Comparison of ENCODE assay signal across 9 mouse cellular contexts in genomic region chr13:83524902-83525715, GRCm38 (mm10). TPM values are rescaled to one million over a fixed set of nuclear protein-coding genes. Genes with fewer than 3 reads are reported as not detected.
DNase-seq lines count a peak whose midpoint lies in the region; ATAC-seq and TF ChIP-seq lines count a peak whose summit lies in the region.
"Had no signal": no experiment of that assay in that cellular context is flagged by ENCODE, and none has a peak within 500 bp of the region (broad histone marks: within the 10 kb centered on the region; RNA-seq: fewer than 3 reads in every experiment).

No protein-coding gene starts in this region.

- TF ChIP-seq EP300 in ES-Bruce4 (IDR thresholded peaks at IDR 0.05; ENCODE audit: insufficient read depth, low read depth, low read length) = no peak

- no peak for TF ChIP-seq CTCF in ES-Bruce4 (IDR thresholded peaks at IDR 0.05; ENCODE audit: low read depth, low read length)
- TF ChIP-seq CTCF in forebrain, postnatal 0 days (IDR thresholded peaks at IDR 0.05; ENCODE audit: low read depth) = no peak

- peaks cover 9% of the 10 kb centered on the region for H3K4me1 ChIP-seq in erythroblast, embryonic 14.5 days (ENCODE audit: control insufficient read depth)
- H3K4me1 ChIP-seq in ES-Bruce4 (ENCODE audit: control insufficient read depth, insufficient read depth, low read length) = no peaks in the 10 kb centered on the region
- H3K4me1 ChIP-seq in forebrain, postnatal 0 days (ENCODE audit: insufficient read depth) = no peaks in the 10 kb centered on the region
- 0 out of 2 replicates have a peak, but pooled peaks cover 3% of the 10 kb centered on the region for H3K4me1 ChIP-seq in limb, embryonic 14.5 days (ENCODE audit: control insufficient read depth, insufficient read depth, low read length)

- no peak overlapping the region for H3K27ac ChIP-seq in ES-Bruce4 (ENCODE audit: insufficient read depth, low read length)
- peak overlapping the region; percentile 92 for H3K27ac ChIP-seq in forebrain, postnatal 0 days (ENCODE audit: low read depth, low read length)
- H3K27ac ChIP-seq in limb, embryonic 14.5 days (replicated peaks; ENCODE audit: low read depth, low read length) = no peak overlapping the region; the same call in 1 of the 2 replicates

- H3K4me3 ChIP-seq in erythroblast, embryonic 14.5 days (replicated peaks) = peak overlapping the region; percentile 66
- peak overlapping the region; percentile 59 for H3K4me3 ChIP-seq in ES-Bruce4 (ENCODE audit: low read depth, low read length)
- peak overlapping the region; percentile 66 for H3K4me3 ChIP-seq in forebrain, postnatal 0 days (ENCODE audit: low read depth, low read length)
- H3K4me3 ChIP-seq in limb, embryonic 14.5 days (replicated peaks; ENCODE audit: low read length) = peak overlapping the region; percentile 60

- H3K9ac ChIP-seq in ES-Bruce4 (ENCODE audit: low read depth, poor library complexity, severe bottlenecking) = no peak overlapping the region
- peak overlapping the region; percentile 69 for H3K9ac ChIP-seq in forebrain, postnatal 0 days
- peak overlapping the region; percentile 62 for H3K9ac ChIP-seq in limb, embryonic 14.5 days (ENCODE audit: low read depth, low read length, severe bottlenecking)

- H3K36me3 ChIP-seq in erythroblast, embryonic 14.5 days (ENCODE audit: control insufficient read depth) = no peaks in the 10 kb centered on the region
- H3K36me3 ChIP-seq in ES-Bruce4 (ENCODE audit: control insufficient read depth, insufficient read depth, low read length, poor library complexity, severe bottlenecking) = no peaks in the 10 kb centered on the region
- H3K36me3 ChIP-seq in forebrain, postnatal 0 days (ENCODE audit: insufficient read depth) = no peaks in the 10 kb centered on the region
- H3K36me3 ChIP-seq in limb, embryonic 14.5 days (ENCODE audit: control insufficient read depth, insufficient read depth, low read length) = no peaks in the 10 kb centered on the region
- H3K36me3 ChIP-seq in splenic B cell, adult 2 months (ENCODE audit: control insufficient read depth, insufficient read depth, low read length, poor library complexity, severe bottlenecking) = 0 out of 2 replicates have a peak, but pooled peaks cover 2% of the 10 kb centered on the region
- H3K36me3 ChIP-seq: G1E had no signal

- H3K27me3 ChIP-seq in erythroblast, embryonic 14.5 days (ENCODE audit: control insufficient read depth) = peaks cover 37% of the 10 kb centered on the region
- peaks cover 2% of the 10 kb centered on the region for H3K27me3 ChIP-seq in ES-Bruce4 (ENCODE audit: control insufficient read depth, insufficient read depth, low read length, poor library complexity, severe bottlenecking)
- no peaks in the 10 kb centered on the region for H3K27me3 ChIP-seq in forebrain, postnatal 0 days (ENCODE audit: insufficient read depth, low read length)
- no peaks in the 10 kb centered on the region for H3K27me3 ChIP-seq in limb, embryonic 14.5 days (ENCODE audit: control insufficient read depth, insufficient read depth, low read length)
- H3K27me3 ChIP-seq in splenic B cell, adult 2 months (ENCODE audit: control insufficient read depth, insufficient read depth, low read length, poor library complexity, severe bottlenecking) = no peaks in the 10 kb centered on the region

- TF ChIP-seq POLR2A in ES-Bruce4 (IDR thresholded peaks at IDR 0.05; ENCODE audit: insufficient read depth, low read length) = no peak
- TF ChIP-seq POLR2A in limb, embryonic 14.5 days (IDR thresholded peaks at IDR 0.05; ENCODE audit: borderline replicate concordance, extremely low read depth, insufficient read depth, insufficient read length) = no peak; the same call in 1 of the 2 replicates

- no peak for DNase-seq in forebrain, postnatal 0 days
- no peak for DNase-seq in limb, embryonic 14.5 days (ENCODE audit: low spot score)
- peak; percentile 45 for DNase-seq in splenic B cell, adult 2 months (ENCODE audit: low read depth, low spot score)
- DNase-seq in thymus, postnatal 14 days = no peak
- DNase-seq in spleen, postnatal 10 days (ENCODE audit: low spot score in 2 of 2) = no peak

- WGBS in forebrain, postnatal 0 days = 17% methylated on average over 7 of the region's 7 CpGs
- 9% methylated on average over 7 of the region's 7 CpGs for WGBS in limb, embryonic 14.5 days

- no peaks in the 10 kb centered on the region for H3K9me3 ChIP-seq in erythroblast, embryonic 14.5 days (ENCODE audit: control insufficient read depth, low read length)
- no peaks in the 10 kb centered on the region for H3K9me3 ChIP-seq in ES-Bruce4 (replicated peaks; ENCODE audit: control insufficient read depth, insufficient read depth, low read length, poor library complexity, severe bottlenecking)
- no peaks in the 10 kb centered on the region for H3K9me3 ChIP-seq in forebrain, postnatal 0 days (ENCODE audit: low read length)
- no peaks in the 10 kb centered on the region for H3K9me3 ChIP-seq in limb, embryonic 14.5 days (ENCODE audit: control insufficient read depth, low read length)
- H3K9me3 ChIP-seq: G1E had no signal

- no peak for ATAC-seq in erythroblast, adult 5-6 weeks (replicated peaks; ENCODE audit: low FRiP score, poor library complexity, severe bottlenecking)
- no peak for ATAC-seq in forebrain, postnatal 0 days
- no peak for ATAC-seq in limb, embryonic 14.5 days (ENCODE audit: low FRiP score, low read depth)

- H3K4me2 ChIP-seq in forebrain, postnatal 0 days (ENCODE audit: low read depth) = peak overlapping the region; percentile 73
- H3K4me2 ChIP-seq in limb, embryonic 14.5 days (replicated peaks; ENCODE audit: low read depth, low read length, severe bottlenecking) = peak overlapping the region; percentile 70

RNA-seq across cellular contexts. Expression of gene Mef2c, which starts 21.3 kb away (rescaled TPM):
- polyA plus RNA-seq in erythroblast, embryonic 14.5 days (2012) = 0.02 TPM in 1 of 2 replicates, not detected in the other
- 12.7 and 24.4 TPM in 2 replicates for total RNA-seq in erythroblast, adult 5-6 weeks (2015; ENCODE audit: low replicate concordance)
- total RNA-seq in erythroblast, adult 5-6 weeks (2017; ENCODE audit: low replicate concordance) = 7.5 and 14.1 TPM in 2 replicates
- polyA plus RNA-seq in ES-Bruce4 (2011; ENCODE audit: insufficient read depth, insufficient read length, low read depth, missing spikeins) = not detected in 2 replicates
- total RNA-seq in forebrain, postnatal 0 days (2014; rRNA removed) = 245 and 448 TPM in 2 replicates
- 373 and 527 TPM in 2 replicates for polyA plus RNA-seq in forebrain, postnatal 0 days (2015; fragmentation: Nextera tagmentation; extraction: Ambion mirVana)
- polyA plus RNA-seq in limb, embryonic 14.5 days (2012; rRNA removed) = 50.0 and 59.3 TPM in 2 replicates
- 137 and 158 TPM in 2 replicates for polyA plus RNA-seq in limb, embryonic 14.5 days (2014; fragmentation: Nextera tagmentation; extraction: Ambion mirVana)
- polyA plus RNA-seq: G1E had no signal

Comparison
In these comparisons a context has a peak if more than half of its experiments do, and no peak if none do; other contexts are left out.
1. RNA of gene Mef2c, which starts 21.3 kb away (polyA plus RNA-seq): 373 to 527 TPM in forebrain, postnatal 0 days and 50.0 to 158 TPM in limb, embryonic 14.5 days; not detected in ES-Bruce4 and 0.02 TPM in erythroblast, embryonic 14.5 days; every median in the first group is over 10 times any median in the second.
2. Peak in every context shown above with its lines, with median percentiles within 50 percentile points of each other: H3K4me3 ChIP-seq.